Mouse (Mus musculus) limb, embryonic 10.5 days (tissue): ENCODE measurements around the gene Alox12. TPM values are rescaled to one million over a fixed set of nuclear protein-coding genes. Genes with fewer than 3 reads are reported as not detected.

Experiments
- DNase-seq: peaks from one replicate; pipeline ENCODE4 v3.0.0-alpha.2; 2017; ENCODE audit warnings: low spot score
- H3K27ac ChIP-seq: fragments of 300-500 bp; sonication (generic); 2 replicates; pipeline ENCODE4 v1.5.1; 2016; ENCODE audit warnings: mild to moderate bottlenecking
- H3K27me3 ChIP-seq: fragments of 300-500 bp; sonication (generic); 2 replicates; pipeline ENCODE4 v1.6.1; 2016; ENCODE audit warnings: low read depth, mild to moderate bottlenecking; ENCODE audit not compliant: poor library complexity, severe bottlenecking
- H3K36me3 ChIP-seq: fragments of 300-500 bp; sonication (generic); 2 replicates; pipeline ENCODE4 v1.6.1; 2016; ENCODE audit warnings: mild to moderate bottlenecking, moderate library complexity
- H3K4me1 ChIP-seq: fragments of 300-500 bp; sonication (generic); 2 replicates; pipeline ENCODE4 v1.6.1; 2016
- H3K4me3 ChIP-seq: fragments of 300-500 bp; sonication (generic); 2 replicates; pipeline ENCODE4 v1.5.1; 2016; ENCODE audit warnings: mild to moderate bottlenecking, moderate library complexity
- H3K9me3 ChIP-seq: fragments of 300-500 bp; sonication (generic); replicated peaks from 2 replicates; pipeline ENCODE4 v1.6.1; 2016; ENCODE audit warnings: mild to moderate bottlenecking
- WGBS: fragments of 180-500 bp; shearing (Covaris S2); methylation state at CpG from one replicate; pipeline ENCODE4 v1.1.7; 2016; 5-methylcytosine and 5-hydroxymethylcytosine counted together
- polyA plus RNA-seq: library from polyadenylated mRNA; unstranded; fragments of >200 nt; fragmentation: Nextera tagmentation; extraction: Ambion mirVana; gene quantifications from 2 replicates; pipeline ENCODE4 v1.2.1, GENCODE M21; 2016

Alox12 gene
- polyA plus RNA-seq, 1 experiment from 2014 or later = 2.9 TPM

DNA sequence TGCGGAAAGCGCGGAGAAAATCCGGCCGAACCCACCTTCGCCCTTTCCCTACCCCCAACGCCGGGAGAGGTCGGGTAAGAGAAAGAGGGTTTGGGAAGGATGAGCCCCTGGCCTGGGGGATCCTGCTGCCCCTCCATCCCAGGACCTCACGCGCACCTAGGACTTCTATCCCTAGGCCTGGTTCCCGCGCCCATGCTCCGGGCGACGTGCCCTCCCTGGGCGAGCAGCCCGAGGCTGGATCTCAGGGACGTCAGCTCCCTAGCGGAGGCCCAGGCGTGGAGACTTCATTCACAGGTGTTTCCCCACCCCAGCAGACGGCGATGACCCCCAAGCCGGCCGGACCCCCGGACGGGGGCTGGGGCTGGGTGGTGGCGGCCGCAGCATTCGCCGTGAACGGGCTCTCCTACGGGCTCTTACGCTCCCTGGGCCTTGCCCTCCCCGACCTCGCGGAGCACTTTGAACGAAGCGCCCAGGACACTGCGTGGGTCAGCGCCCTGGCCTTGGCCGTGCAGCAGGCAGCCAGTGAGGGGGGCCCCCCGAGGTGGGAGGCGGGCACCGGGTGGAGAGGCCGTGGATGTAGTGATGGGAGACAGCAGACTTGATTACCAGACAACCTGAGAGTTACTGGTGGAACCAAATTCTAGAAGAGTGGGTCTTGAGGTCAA lies 40.8 kb downstream of the Alox12 start:
- peaks cover 20% of the 10 kb centered on the region for H3K36me3 ChIP-seq
- H3K4me1 ChIP-seq = peaks cover 34% of the 10 kb centered on the region
- DNase-seq = peak; percentile 62
- 2% methylated on average over 46 of the region's 46 CpGs for WGBS
- H3K4me3 ChIP-seq = peak overlapping the region; percentile 48
- H3K27me3 ChIP-seq = peaks cover 81% of the 10 kb centered on the region
- H3K27ac ChIP-seq = peak overlapping the region; percentile 38; the same call in 1 of the 2 replicates
- no peaks in the 10 kb centered on the region for H3K9me3 ChIP-seq

DNA sequence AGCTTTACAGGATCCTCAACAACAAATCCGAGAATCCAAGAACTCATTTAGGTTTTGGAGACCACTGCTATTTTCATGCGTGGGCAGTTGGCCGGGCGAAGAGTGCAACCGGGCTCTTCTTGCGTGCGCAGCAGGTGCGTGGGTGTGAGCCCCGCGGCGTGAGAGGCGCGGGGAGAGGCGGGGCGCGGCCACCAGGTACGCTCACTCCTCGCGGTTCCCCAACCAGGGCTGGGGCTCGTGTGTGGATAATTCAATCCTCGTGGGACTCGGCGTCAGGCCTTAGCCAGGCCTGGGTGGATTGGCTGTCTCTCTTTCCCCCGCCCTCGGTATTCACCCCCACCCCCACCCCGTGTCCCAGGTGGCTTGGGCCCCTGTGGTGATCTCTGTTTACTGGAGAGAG lies 41.4 kb downstream of the Alox12 start:
- Histone ChIP-seq H3K4me1 (peaks cover 28% of the 10 kb centered on the region), H3K36me3 (peaks cover 19% of the 10 kb centered on the region), H3K27me3 (peaks cover 75% of the 10 kb centered on the region), H3K27ac (no peak overlapping the region), H3K9me3 (no peaks in the 10 kb centered on the region), H3K4me3 (peak overlapping the region; percentile 48)
- WGBS = 10% methylated on average over 26 of the region's 26 CpGs
- no peak for DNase-seq

DNA sequence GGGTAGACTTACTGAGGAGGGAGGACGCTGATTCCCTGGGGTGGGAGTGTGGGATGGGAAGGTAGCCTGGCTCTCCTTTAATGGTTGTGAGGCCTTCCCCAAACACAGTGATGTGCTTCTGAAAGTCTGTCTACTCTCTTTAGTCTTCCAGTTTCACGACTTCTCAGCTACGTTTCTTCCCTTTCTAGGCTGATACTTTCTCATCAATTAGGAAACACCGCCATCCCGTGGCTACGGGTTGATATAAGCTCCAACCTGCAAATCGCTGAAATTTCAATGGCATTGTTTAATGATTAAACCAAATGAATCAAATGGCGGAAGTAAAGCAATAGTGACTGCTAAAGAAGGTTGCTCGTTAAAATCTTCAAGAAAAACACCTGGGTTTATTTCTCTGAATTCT lies 42.3 kb downstream of the Alox12 start:
- no peak overlapping the region for H3K27ac ChIP-seq
- H3K4me3 ChIP-seq = no peak overlapping the region
- no peaks in the 10 kb centered on the region for H3K9me3 ChIP-seq
- peaks cover 67% of the 10 kb centered on the region for H3K27me3 ChIP-seq
- DNase-seq = peak; percentile 48
- 18% methylated on average over 9 of the region's 9 CpGs for WGBS
- peaks cover 24% of the 10 kb centered on the region for H3K4me1 ChIP-seq
- H3K36me3 ChIP-seq = peaks cover 13% of the 10 kb centered on the region

DNA sequence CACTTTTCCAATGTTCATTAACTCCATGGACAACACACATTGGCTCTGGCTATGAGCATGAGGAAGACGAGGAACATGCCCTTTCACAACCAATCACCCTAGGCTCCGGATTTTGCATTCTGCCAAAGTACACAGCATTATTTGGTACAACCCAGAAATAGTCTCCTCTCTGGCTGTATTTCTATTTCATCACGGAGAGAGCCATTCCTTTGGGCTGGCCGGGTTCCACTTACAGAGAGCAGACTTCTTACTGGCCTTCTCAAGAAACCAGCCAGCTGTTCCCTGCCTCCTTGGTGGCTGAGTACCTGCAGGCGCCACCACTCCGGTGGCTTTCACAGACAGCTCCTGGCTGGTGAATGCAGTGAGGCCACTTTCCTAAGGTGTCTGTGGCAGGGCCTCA lies 42.7 kb downstream of the Alox12 start, which contains the start of gene Slc16a11:
Slc16a11 (plus strand) TSS at position 330 of the 400 bp plus-strand sequence.
- Histone ChIP-seq H3K36me3 (peaks cover 8% of the 10 kb centered on the region), H3K9me3 (no peaks in the 10 kb centered on the region), H3K27ac (no peak within 1 kb of the TSS), H3K4me1 (peaks cover 24% of the 10 kb centered on the region), H3K4me3 (no peak within 1 kb of the TSS), H3K27me3 (peaks cover 62% of the 10 kb centered on the region)
- DNase-seq = no peak
- WGBS = 66% methylated on average over 6 of the region's 6 CpGs

DNA sequence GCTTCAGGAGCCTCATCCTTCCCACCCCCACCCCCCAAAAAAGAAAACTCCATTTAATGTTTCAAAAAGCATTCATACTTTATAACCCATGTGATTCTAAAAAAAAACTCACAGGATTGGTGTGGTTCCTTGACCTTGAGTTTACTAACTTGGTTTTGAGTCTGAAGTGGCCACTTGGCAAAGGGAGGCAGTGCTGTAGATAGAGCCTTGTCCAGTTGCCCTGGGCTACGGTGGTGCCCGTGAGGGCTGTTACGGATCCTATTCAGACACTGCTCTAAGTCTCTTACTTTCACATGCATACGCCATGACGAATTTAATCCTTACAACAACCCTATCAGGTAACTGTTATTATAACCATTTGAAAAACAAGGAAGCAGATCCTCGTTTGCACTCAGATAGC lies 43.2 kb downstream of the Alox12 start:
- DNase-seq = no peak
- Histone ChIP-seq H3K36me3 (peaks cover 3% of the 10 kb centered on the region), H3K4me3 (no peak overlapping the region), H3K9me3 (no peaks in the 10 kb centered on the region), H3K27me3 (peaks cover 58% of the 10 kb centered on the region), H3K4me1 (peaks cover 24% of the 10 kb centered on the region), H3K27ac (no peak overlapping the region)
- WGBS = 88% methylated on average over 6 of the region's 6 CpGs

DNA sequence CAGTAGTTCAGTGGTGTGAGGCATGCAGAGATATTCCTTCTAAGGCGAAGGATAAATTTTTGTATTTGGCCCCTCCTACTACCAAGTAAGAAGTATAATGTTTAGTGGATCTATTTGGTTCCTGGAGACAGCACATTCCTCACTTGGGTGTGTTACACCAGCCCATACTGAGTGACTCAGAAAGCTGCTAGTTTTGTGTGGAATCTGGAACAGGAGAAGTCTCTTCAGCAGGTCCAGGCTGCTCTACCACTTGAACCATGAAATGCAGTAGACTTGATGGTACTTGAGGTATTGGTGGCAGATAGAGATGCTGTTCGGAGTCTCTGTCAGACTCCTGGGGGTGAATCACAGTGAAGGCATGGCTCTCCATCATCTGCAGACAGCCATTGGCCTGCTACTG lies 44.5 kb downstream of the Alox12 start:
- Histone ChIP-seq H3K27me3 (peaks cover 50% of the 10 kb centered on the region), H3K27ac (no peak overlapping the region), H3K4me3 (no peak overlapping the region), H3K36me3 (no peaks in the 10 kb centered on the region), H3K9me3 (no peaks in the 10 kb centered on the region), H3K4me1 (peaks cover 22% of the 10 kb centered on the region)
- 90% methylated on average over 2 of the region's 2 CpGs for WGBS
- DNase-seq = no peak

DNA sequence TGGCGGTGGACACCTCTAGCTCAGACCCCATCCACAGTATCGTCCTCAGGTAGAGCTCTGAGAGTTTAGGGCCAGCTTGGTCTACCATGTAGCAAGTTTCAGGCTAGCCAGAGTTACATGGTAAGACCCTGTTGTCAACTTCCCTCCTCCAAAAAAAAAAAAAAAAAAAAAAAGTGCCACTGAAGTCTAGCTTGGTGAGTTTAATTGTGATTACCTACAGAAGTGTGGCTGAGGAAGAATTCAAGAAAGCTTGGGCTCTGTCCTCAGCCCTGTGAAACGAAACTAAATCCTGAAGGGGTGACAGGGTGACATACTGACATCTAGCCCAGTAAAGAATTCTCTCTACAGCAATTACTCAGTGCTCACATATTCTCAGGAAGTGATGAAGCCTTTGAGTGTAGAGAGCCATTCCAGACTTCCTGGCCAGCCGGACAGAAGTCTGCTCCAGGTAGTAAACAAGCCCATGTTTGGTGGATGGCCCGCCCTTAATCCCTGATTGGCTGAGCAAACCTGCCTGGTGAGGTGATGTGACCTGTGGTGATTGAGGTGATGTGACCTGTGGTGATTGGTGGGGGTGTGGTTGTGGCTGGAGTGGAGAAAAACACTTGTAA lies 46.3 kb downstream of the Alox12 start:
- Histone ChIP-seq H3K4me3 (no peak overlapping the region), H3K27me3 (peaks cover 32% of the 10 kb centered on the region), H3K4me1 (peaks cover 4% of the 10 kb centered on the region), H3K36me3 (no peaks in the 10 kb centered on the region), H3K27ac (no peak overlapping the region), H3K9me3 (no peaks in the 10 kb centered on the region)
- 77% methylated on average over 5 of the region's 5 CpGs for WGBS
- DNase-seq = no peak

DNA sequence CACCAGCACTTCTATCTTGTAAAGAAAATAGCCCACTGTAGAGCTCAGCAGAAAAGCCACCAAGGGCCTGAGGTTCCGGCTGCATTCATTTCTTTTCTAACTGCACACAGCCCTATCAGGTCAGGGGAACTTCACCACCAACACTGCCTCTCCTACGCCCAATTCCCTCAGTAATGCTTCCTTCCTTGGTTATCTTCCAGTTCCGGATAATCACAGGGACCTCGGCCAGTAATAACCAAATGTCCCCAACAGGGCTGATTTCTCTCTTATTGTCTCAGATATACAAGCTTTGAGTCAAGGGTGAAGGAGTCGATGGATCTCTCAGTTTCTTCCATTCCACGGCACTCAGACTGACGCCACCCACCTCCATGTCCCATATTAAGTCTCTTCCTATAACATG lies 47.9 kb downstream of the Alox12 start:
- H3K36me3 ChIP-seq = no peaks in the 10 kb centered on the region
- H3K4me3 ChIP-seq = no peak overlapping the region
- DNase-seq = no peak
- no peaks in the 10 kb centered on the region for H3K9me3 ChIP-seq
- H3K27me3 ChIP-seq = peaks cover 16% of the 10 kb centered on the region
- H3K4me1 ChIP-seq = no peaks in the 10 kb centered on the region
- 89% methylated on average over 7 of the region's 7 CpGs for WGBS
- no peak overlapping the region for H3K27ac ChIP-seq

DNA sequence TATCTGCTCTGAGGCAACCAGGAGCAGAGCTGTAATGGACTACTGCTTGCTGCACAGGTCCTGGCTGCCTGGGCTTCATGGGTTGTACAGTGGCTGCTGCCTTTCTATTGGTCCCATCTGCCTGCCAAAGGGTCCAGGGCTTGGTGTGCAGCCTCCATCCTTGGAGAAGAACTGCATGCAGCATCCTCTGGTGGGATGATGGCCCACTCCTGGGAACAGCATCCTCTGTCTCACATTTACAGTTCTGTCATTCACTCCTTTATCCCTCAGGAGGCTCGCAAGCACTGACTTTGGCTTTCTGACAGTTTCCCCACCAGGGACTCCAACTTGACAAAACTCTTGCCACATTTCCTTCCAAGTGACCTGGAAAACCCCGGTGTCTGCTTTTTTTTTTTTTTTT lies 48.4 kb downstream of the Alox12 start:
- H3K27ac ChIP-seq = no peak overlapping the region
- 98% methylated on average over 2 of the region's 2 CpGs for WGBS
- H3K27me3 ChIP-seq = peaks cover 11% of the 10 kb centered on the region; the same call in 1 of the 2 replicates
- H3K36me3 ChIP-seq = no peaks in the 10 kb centered on the region
- DNase-seq = no peak
- no peaks in the 10 kb centered on the region for H3K9me3 ChIP-seq
- no peaks in the 10 kb centered on the region for H3K4me1 ChIP-seq
- H3K4me3 ChIP-seq = no peak overlapping the region

DNA sequence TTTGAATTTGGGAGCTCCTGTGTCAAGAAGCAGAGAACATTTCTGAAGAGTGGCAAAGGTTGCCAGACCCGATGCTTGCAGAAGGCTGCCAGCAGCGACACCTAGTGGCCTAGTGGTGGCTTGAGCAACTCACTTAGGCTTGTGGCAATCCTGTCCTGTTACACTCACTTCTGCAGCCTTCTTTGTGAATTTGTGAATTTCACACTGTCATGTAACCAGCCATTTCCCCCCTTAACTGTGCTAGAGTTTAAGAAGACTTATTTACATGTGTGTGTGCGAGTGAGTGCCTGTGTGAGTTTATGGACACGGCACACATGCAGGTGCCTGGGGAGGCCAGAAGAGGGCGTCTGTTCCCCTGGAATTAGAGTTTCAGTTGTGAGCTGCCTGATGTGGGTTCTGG lies 53.5 kb downstream of the Alox12 start:
- Histone ChIP-seq H3K4me1 (peaks cover 6% of the 10 kb centered on the region; the same call in 1 of the 2 replicates), H3K36me3 (no peaks in the 10 kb centered on the region), H3K4me3 (no peak overlapping the region), H3K27me3 (0 out of 2 replicates have a peak, but pooled peaks cover 3% of the 10 kb centered on the region), H3K9me3 (no peaks in the 10 kb centered on the region), H3K27ac (no peak overlapping the region)
- 37% methylated on average over 5 of the region's 5 CpGs for WGBS
- peak; percentile 88 for DNase-seq

DNA sequence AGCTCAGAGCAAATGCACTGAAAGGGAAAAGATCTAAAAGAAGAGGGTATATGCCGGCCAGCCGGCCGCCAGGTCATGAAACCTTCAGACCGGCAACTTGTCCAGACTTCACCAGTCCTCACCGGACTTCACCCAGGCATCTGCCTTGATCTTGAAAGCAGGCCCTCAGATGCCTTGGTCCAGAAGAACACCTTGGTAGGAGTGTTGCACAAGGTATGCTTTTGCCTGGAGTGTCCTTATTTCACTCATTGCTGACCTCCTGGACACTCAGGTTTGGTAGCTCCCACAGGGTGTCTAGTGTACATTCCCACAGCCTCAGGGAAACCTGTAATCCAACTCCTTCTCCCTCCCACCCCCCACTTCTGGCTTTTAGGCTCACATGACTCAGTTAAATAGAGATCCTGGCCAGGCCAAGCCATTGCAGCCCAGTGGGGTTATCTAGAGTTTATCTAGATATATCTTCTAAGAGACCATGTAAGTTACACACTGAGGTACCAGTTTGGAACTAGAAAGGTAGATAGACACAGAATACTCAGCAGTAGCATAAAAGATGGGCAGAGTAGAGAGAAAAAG lies 55.0 kb downstream of the Alox12 start:
- H3K4me3 ChIP-seq = no peak overlapping the region
- no peak for DNase-seq
- no peak overlapping the region for H3K27ac ChIP-seq
- H3K4me1 ChIP-seq = peaks cover 6% of the 10 kb centered on the region; the same call in 1 of the 2 replicates
- H3K36me3 ChIP-seq = no peaks in the 10 kb centered on the region
- H3K9me3 ChIP-seq = no peaks in the 10 kb centered on the region
- H3K27me3 ChIP-seq = no peaks in the 10 kb centered on the region
- WGBS = 82% methylated on average over 5 of the region's 5 CpGs

DNA sequence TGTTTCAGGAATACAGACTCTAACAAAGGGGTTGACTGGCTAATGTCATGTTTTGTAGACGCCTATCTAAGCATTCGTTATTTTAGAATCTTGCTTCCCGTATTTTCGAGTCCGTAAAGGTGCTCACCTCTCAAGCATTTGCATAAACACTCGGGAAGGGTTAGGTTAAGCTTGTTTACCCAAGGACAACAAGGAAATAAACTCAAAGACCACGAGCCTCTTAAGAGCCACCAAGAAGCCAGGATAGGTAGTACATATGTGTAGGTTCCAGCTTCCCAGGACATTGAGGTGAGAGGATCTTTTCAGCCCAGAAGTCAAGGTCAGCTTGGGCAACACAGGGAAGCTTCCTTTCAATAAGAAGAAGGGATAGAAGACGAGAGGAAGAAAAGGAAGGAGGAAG lies 56.0 kb downstream of the Alox12 start:
- no peak for DNase-seq
- Histone ChIP-seq H3K4me3 (no peak overlapping the region), H3K9me3 (no peaks in the 10 kb centered on the region), H3K36me3 (no peaks in the 10 kb centered on the region), H3K27ac (no peak overlapping the region), H3K27me3 (no peaks in the 10 kb centered on the region), H3K4me1 (peaks cover 6% of the 10 kb centered on the region; the same call in 1 of the 2 replicates)
- WGBS = 85% methylated on average over 8 of the region's 8 CpGs

DNA sequence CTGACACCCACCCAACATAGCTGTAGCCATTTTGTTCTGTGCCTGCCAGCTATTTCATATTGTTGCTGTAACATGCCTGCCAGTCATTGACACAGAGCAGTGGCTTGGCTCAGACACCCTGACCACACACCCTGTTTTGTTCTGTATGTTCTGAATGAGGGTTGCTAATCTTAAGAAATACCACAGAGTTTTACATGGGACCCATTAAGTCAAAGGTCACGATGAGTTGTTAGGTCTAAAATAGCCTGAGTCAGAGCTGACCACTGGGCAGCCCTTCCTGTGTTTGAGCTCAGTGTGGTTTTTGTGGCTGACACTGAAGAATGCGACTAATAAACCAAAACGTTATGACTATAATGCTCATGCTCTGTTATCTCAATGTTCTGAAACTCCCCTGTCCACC lies 56.8 kb downstream of the Alox12 start:
- no peaks in the 10 kb centered on the region for H3K36me3 ChIP-seq
- DNase-seq = no peak
- H3K9me3 ChIP-seq = no peaks in the 10 kb centered on the region
- H3K27ac ChIP-seq = no peak overlapping the region
- peaks cover 6% of the 10 kb centered on the region; the same call in 1 of the 2 replicates for H3K4me1 ChIP-seq
- WGBS = 91% methylated on average over 3 of the region's 3 CpGs
- H3K27me3 ChIP-seq = no peaks in the 10 kb centered on the region
- no peak overlapping the region for H3K4me3 ChIP-seq
